Mouse (Mus musculus) right cerebral cortex, postnatal 10 days (tissue): ENCODE measurements around the gene Por.

ENCODE experiments used
- DNase-seq, 2 experiments: peaks; one replicate each; pipeline ENCODE4 v3.0.0; 2021; ENCODE audit warnings: low spot score in 2 of 2

The Por gene

GRCm38 (mm10) chr5:135669741-135670275 lies at the start of gene Por:
Gene Por, plus strand, starts transcription at chr5:135670033.
- no peak for DNase-seq

- no peak for DNase-seq
Measured at GRCm38 (mm10) chr5:135620526-135620925, 49.3 kb upstream of the Por start.

- peak in 1 of 2 experiments; percentile 23 for DNase-seq
Measured at GRCm38 (mm10) chr5:135621725-135622124, 48.1 kb upstream of the Por start.

GRCm38 (mm10) chr5:135623006-135623563 lies 46.7 kb upstream of the Por start:
- peak in 1 of 2 experiments; percentile 20 for DNase-seq

GRCm38 (mm10) chr5:135628916-135629315 lies 40.9 kb upstream of the Por start:
- DNase-seq, result no peak

GRCm38 (mm10) chr5:135629401-135629800 lies 40.4 kb upstream of the Por start:
- no peak for DNase-seq

- peak; percentile 45 to 68 for DNase-seq
Measured at GRCm38 (mm10) chr5:135630598-135630997, 39.2 kb upstream of the Por start.

GRCm38 (mm10) chr5:135632117-135632796 lies 37.6 kb upstream of the Por start, which contains the start of gene Rhbdd2:
Gene Rhbdd2, plus strand, starts transcription at chr5:135632618.
- peak; percentile 98 for DNase-seq

- DNase-seq, result no peak
Measured at GRCm38 (mm10) chr5:135632797-135633144, 37.1 kb upstream of the Por start.

- DNase-seq, result no peak
Measured at GRCm38 (mm10) chr5:135639760-135640458, 29.9 kb upstream of the Por start.

- DNase-seq, result no peak
Measured at GRCm38 (mm10) chr5:135640459-135640789, 29.4 kb upstream of the Por start.

GRCm38 (mm10) chr5:135641028-135641427 lies 28.8 kb upstream of the Por start:
- DNase-seq, result no peak

- DNase-seq, result no peak
Measured at GRCm38 (mm10) chr5:135642686-135643551, 26.9 kb upstream of the Por start.

GRCm38 (mm10) chr5:135643552-135643842 lies 26.3 kb upstream of the Por start:
- DNase-seq, result no peak

- no peak for DNase-seq
Measured at GRCm38 (mm10) chr5:135643869-135644268, 26.0 kb upstream of the Por start.

GRCm38 (mm10) chr5:135645330-135645729 lies 24.5 kb upstream of the Por start:
- no peak for DNase-seq

- no peak for DNase-seq
Measured at GRCm38 (mm10) chr5:135646038-135646437, 23.8 kb upstream of the Por start.

- peak in 1 of 2 experiments; percentile 18 for DNase-seq
Measured at GRCm38 (mm10) chr5:135648461-135649308, 21.1 kb upstream of the Por start.

GRCm38 (mm10) chr5:135649309-135649633 lies 20.6 kb upstream of the Por start:
- no peak for DNase-seq

GRCm38 (mm10) chr5:135651536-135651935 lies 18.3 kb upstream of the Por start:
- DNase-seq, result no peak

- DNase-seq, result no peak
Measured at GRCm38 (mm10) chr5:135653209-135653608, 16.6 kb upstream of the Por start.
